In genomic region chr6:12260325-12261076, GRCm38 (mm10) we compare ENCODE assay signal across 8 mouse cellular contexts.
DNase-seq lines count a peak whose midpoint lies in the region; ATAC-seq and TF ChIP-seq lines count a peak whose summit lies in the region.

No protein-coding gene starts in this region.

- intact Hi-C loops in gastrocnemius, adult 2 months (cut with DNase I) = no loop called here
- intact Hi-C loops in gastrocnemius, postnatal 36 days (cut with DNase I) = no loop called here
- intact Hi-C loops in gastrocnemius, postnatal 14 days (cut with DNase I; ENCODE audit: low total_unique reads) = no loop called here

- ATAC-seq in G1E (ENCODE audit: extremely low read depth, insufficient number of reproducible peaks, low FRiP score, poor library complexity, severe bottlenecking) = peak; percentile 63
- ATAC-seq in kidney, embryonic 16.5 days (ENCODE audit: low FRiP score, low TSS enrichment) = peak; percentile 89; the same call in 1 of the 2 replicates
- ATAC-seq in lung, embryonic 15.5 days (ENCODE audit: borderline replicate concordance, extremely low read depth, low FRiP score, low TSS enrichment) = peak; percentile 77; the same call in 1 of the 2 replicates

- H3K27me3 ChIP-seq in G1E (ENCODE audit: insufficient read depth, low read length) = peaks cover under 1% of the 10 kb centered on the region; the same call in 1 of the 2 replicates
- no peaks in the 10 kb centered on the region for H3K27me3 ChIP-seq in cerebellum, adult 2 months (ENCODE audit: control insufficient read depth, insufficient read depth, low read length)
- H3K27me3 ChIP-seq in kidney, embryonic 16.5 days (ENCODE audit: insufficient read depth, low read length) = no peaks in the 10 kb centered on the region
- H3K27me3 ChIP-seq in lung, embryonic 15.5 days = no peaks in the 10 kb centered on the region

- no peaks in the 10 kb centered on the region for H3K36me3 ChIP-seq in G1E (replicated peaks)
- no peaks in the 10 kb centered on the region for H3K36me3 ChIP-seq in kidney, embryonic 16.5 days (ENCODE audit: insufficient read depth, low read length)
- H3K36me3 ChIP-seq in lung, embryonic 15.5 days = no peaks in the 10 kb centered on the region

- H3K27ac ChIP-seq in gastrocnemius, adult 2 months = no peak overlapping the region
- H3K27ac ChIP-seq in cerebellum, adult 2 months (ENCODE audit: insufficient read depth, low read length) = no peak overlapping the region
- no peak overlapping the region for H3K27ac ChIP-seq in kidney, embryonic 16.5 days (ENCODE audit: low read length)
- H3K27ac ChIP-seq in lung, embryonic 15.5 days = no peak overlapping the region

- no peak overlapping the region for H3K4me2 ChIP-seq in kidney, embryonic 16.5 days (replicated peaks; ENCODE audit: low read depth, low read length)
- no peak overlapping the region for H3K4me2 ChIP-seq in lung, embryonic 15.5 days

- H3K4me3 ChIP-seq in gastrocnemius, adult 2 months = no peak overlapping the region
- no peak overlapping the region for H3K4me3 ChIP-seq in G1E (ENCODE audit: low read depth, low read length)
- H3K4me3 ChIP-seq in cerebellum, adult 2 months (replicated peaks; ENCODE audit: insufficient read depth, low read depth, low read length) = no peak overlapping the region
- no peak overlapping the region for H3K4me3 ChIP-seq in kidney, embryonic 16.5 days (ENCODE audit: low read length)
- H3K4me3 ChIP-seq in lung, embryonic 15.5 days = no peak overlapping the region

- peak; percentile 16 for DNase-seq in gastrocnemius, adult 2 months
- no peak for DNase-seq in gastrocnemius, postnatal 36 days
- DNase-seq in G1E (ENCODE audit: low spot score) = peak; percentile 4
- DNase-seq in cerebellum, adult 2 months = peak; percentile 66 to 68
- peak; percentile 8 for DNase-seq in gastrocnemius, postnatal 14 days
- DNase-seq in right cerebral cortex, adult 2 months (ENCODE audit: low spot score in 2 of 2) = peak; percentile 57 to 65

- H3K4me1 ChIP-seq in G1E (ENCODE audit: insufficient read depth, low read depth, low read length) = no peaks in the 10 kb centered on the region
- peaks cover 6% of the 10 kb centered on the region for H3K4me1 ChIP-seq in cerebellum, adult 2 months (ENCODE audit: control insufficient read depth, insufficient read depth, low read length)
- no peaks in the 10 kb centered on the region for H3K4me1 ChIP-seq in kidney, embryonic 16.5 days (ENCODE audit: insufficient read depth, low read length)
- H3K4me1 ChIP-seq in lung, embryonic 15.5 days = no peaks in the 10 kb centered on the region

- TF ChIP-seq CTCF in gastrocnemius, adult 2 months (IDR thresholded peaks at IDR 0.05) = peak; percentile 70
- peak; percentile 27; the same call in 1 of the 2 replicates for TF ChIP-seq CTCF in G1E (IDR thresholded peaks at IDR 0.05; ENCODE audit: low read depth, low read length)
- peak; percentile 51; the same call in 1 of the 2 replicates for TF ChIP-seq CTCF in cerebellum, adult 2 months (IDR thresholded peaks at IDR 0.05; ENCODE audit: borderline replicate concordance, insufficient read depth, low read depth, low read length)

- no peak for TF ChIP-seq POLR2A in cerebellum, adult 2 months (IDR thresholded peaks at IDR 0.05; ENCODE audit: borderline replicate concordance, insufficient read depth, low read length)

- no peak overlapping the region for H3K9ac ChIP-seq in kidney, embryonic 16.5 days (replicated peaks; ENCODE audit: low read length)
- no peak overlapping the region for H3K9ac ChIP-seq in lung, embryonic 15.5 days

- 34% methylated on average over 9 of the region's 9 CpGs for WGBS in cerebellum, adult 2 months
- 36% methylated on average over 9 of the region's 9 CpGs for WGBS in kidney, embryonic 16.5 days
- WGBS in lung, embryonic 15.5 days = 36% methylated on average over 9 of the region's 9 CpGs

- no peaks in the 10 kb centered on the region for H3K9me3 ChIP-seq in G1E (replicated peaks)
- H3K9me3 ChIP-seq in kidney, embryonic 16.5 days (ENCODE audit: low read length) = no peaks in the 10 kb centered on the region
- H3K9me3 ChIP-seq in lung, embryonic 15.5 days = no peaks in the 10 kb centered on the region

Comparison
In these comparisons a context has a peak if more than half of its experiments do, and no peak if none do; other contexts are left out.
1. DNase-seq: peak in gastrocnemius, adult 2 months (single experiment), G1E (single experiment), cerebellum, adult 2 months (2 of 2), gastrocnemius, postnatal 14 days (single experiment) and right cerebral cortex, adult 2 months (2 of 2); none in gastrocnemius, postnatal 36 days (0 of 2).
2. Peak in every context shown above with its lines, with median percentiles within 50 percentile points of each other: CTCF ChIP-seq and ATAC-seq.